Mouse (Mus musculus) liver, embryonic 11.5 days (tissue): ENCODE results near the gene Adig. TPM values are rescaled to one million over a fixed set of nuclear protein-coding genes. Genes with fewer than 3 reads are reported as not detected.

Experiments
- ATAC-seq: fragments of 200-750 bp; cut with Nextera tagmentation; replicated peaks from 2 replicates; pipeline ENCODE4 v1.8.0; 2017; ENCODE audit warnings: moderate number of reproducible peaks, mild to moderate bottlenecking, moderate TSS enrichment, moderate library complexity; ENCODE audit not compliant: low FRiP score
- DNase-seq: peaks from one replicate; pipeline ENCODE4 v3.0.0-alpha.2; 2017; ENCODE audit warnings: low spot score
- H3K27ac ChIP-seq: fragments of 300-500 bp; sonication (generic); 2 replicates; pipeline ENCODE4 v1.5.1; 2014; ENCODE audit warnings: mild to moderate bottlenecking, low read depth, low read length, control low read depth
- H3K27me3 ChIP-seq: fragments of 300-500 bp; sonication (generic); replicated peaks from 2 replicates; pipeline ENCODE4 v1.6.1; 2014; ENCODE audit warnings: low read length, mixed read lengths; ENCODE audit not compliant: control insufficient read depth, insufficient read depth
- H3K36me3 ChIP-seq: fragments of 300-500 bp; sonication (generic); 2 replicates; pipeline ENCODE4 v1.6.1; 2014; ENCODE audit warnings: mild to moderate bottlenecking, low read length, moderate library complexity, mixed read lengths; ENCODE audit not compliant: control insufficient read depth, insufficient read depth
- H3K4me1 ChIP-seq: fragments of 300-500 bp; sonication (generic); replicated peaks from 2 replicates; pipeline ENCODE4 v1.6.1; 2014; ENCODE audit warnings: low read length, mixed read lengths; ENCODE audit not compliant: control insufficient read depth, insufficient read depth
- H3K4me2 ChIP-seq: fragments of 300-500 bp; sonication (generic); 2 replicates; pipeline ENCODE4 v1.6.1; 2014; ENCODE audit warnings: mild to moderate bottlenecking, control low read depth, moderate library complexity
- H3K4me3 ChIP-seq: fragments of 300-500 bp; sonication (generic); 2 replicates; pipeline ENCODE4 v1.5.1; 2014; ENCODE audit warnings: low read depth, low read length, control low read depth
- H3K9ac ChIP-seq: fragments of 300-500 bp; sonication (generic); 2 replicates; pipeline ENCODE4 v1.6.1; 2014; ENCODE audit warnings: low read depth, low read length, control low read depth
- H3K9me3 ChIP-seq: fragments of 300-500 bp; sonication (generic); 2 replicates; pipeline ENCODE4 v1.6.1; 2016; ENCODE audit warnings: low read length, inconsistent platforms, mixed read lengths; ENCODE audit not compliant: control insufficient read depth
- WGBS: fragments of 180-500 bp; shearing (Covaris S2); extraction: QIAGEN DNeasy Blood & Tissue Kit; methylation state at CpG from one replicate; pipeline ENCODE4 v1.1.7; 2014; 5-methylcytosine and 5-hydroxymethylcytosine counted together
- polyA plus RNA-seq: library from polyadenylated mRNA; unstranded; fragments of >200 nt; fragmentation: Nextera tagmentation; extraction: Ambion mirVana; gene quantifications from 2 replicates; pipeline ENCODE4 v1.2.1, GENCODE M21; 2014

Gene Adig
- polyA plus RNA-seq, 1 experiment from 2014 or later = not detected

GRCm38 (mm10) chr2:158506475-158506874 lies 4.1 kb downstream of the Adig start:
- no peak overlapping the region for H3K9ac ChIP-seq
- H3K4me3 ChIP-seq = no peak overlapping the region
- no peaks in the 10 kb centered on the region for H3K4me1 ChIP-seq
- H3K4me2 ChIP-seq = no peak overlapping the region
- no peak overlapping the region for H3K27ac ChIP-seq
- H3K36me3 ChIP-seq = no peaks in the 10 kb centered on the region
- ATAC-seq = no peak
- WGBS = 70% methylated on average over 5 of the region's 5 CpGs
- H3K27me3 ChIP-seq = no peaks in the 10 kb centered on the region; the same call in 1 of the 2 replicates
- no peaks in the 10 kb centered on the region for H3K9me3 ChIP-seq
- no peak for DNase-seq

DNA sequence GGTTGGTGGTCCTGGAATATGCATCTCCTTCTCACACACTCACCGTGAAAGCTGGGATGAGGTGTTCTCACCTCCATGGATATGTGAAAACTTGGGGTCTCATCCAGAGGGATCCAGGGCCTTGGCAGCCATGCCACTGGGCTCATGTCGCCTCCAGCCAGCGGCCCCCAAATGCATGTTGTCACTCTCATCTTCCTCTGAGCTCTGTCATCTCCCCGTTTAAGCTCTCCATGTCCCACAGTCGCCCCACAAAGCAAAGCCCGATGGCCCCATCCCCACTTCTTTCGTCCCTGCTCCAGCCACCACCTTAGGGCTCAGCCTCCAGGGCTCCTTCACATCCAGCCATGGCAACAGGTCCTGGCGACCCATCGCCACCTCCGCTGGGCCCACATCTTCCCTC lies 4.6 kb downstream of the Adig start:
- Histone ChIP-seq H3K27me3 (no peaks in the 10 kb centered on the region; the same call in 1 of the 2 replicates), H3K9ac (no peak overlapping the region), H3K4me2 (no peak overlapping the region), H3K27ac (no peak overlapping the region), H3K4me1 (no peaks in the 10 kb centered on the region), H3K36me3 (no peaks in the 10 kb centered on the region), H3K9me3 (no peaks in the 10 kb centered on the region), H3K4me3 (no peak overlapping the region)
- 85% methylated on average over 10 of the region's 10 CpGs for WGBS
- ATAC-seq = no peak
- no peak for DNase-seq

DNA sequence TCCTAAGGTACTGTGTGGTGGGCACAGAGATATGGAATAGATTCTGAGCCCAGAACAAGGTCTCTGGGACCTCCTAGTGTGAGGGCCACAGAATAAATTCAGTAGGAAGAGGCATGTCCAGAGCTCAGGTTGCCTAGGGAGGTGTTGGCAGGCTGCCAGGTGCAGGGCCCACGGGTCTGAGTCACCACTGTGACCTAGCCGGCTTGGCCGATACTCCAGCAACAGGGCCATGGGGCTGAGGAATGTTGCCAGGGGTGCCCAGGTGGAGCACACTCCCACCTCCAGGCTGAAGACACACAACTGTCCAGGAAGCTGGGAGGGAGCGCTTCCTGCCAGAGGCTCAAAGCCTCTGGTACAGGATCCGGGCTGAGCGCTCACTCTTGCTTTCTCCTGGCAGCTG lies 8.3 kb downstream of the Adig start:
- WGBS = 85% methylated on average over 6 of the region's 6 CpGs
- ATAC-seq (no peak), DNase-seq (no peak)
- Histone ChIP-seq H3K4me3 (no peak overlapping the region), H3K4me1 (no peaks in the 10 kb centered on the region), H3K36me3 (no peaks in the 10 kb centered on the region), H3K4me2 (no peak overlapping the region), H3K9ac (no peak overlapping the region), H3K9me3 (no peaks in the 10 kb centered on the region), H3K27me3 (no peaks in the 10 kb centered on the region), H3K27ac (no peak overlapping the region)

GRCm38 (mm10) chr2:158512528-158512927 lies 10.1 kb downstream of the Adig start, which contains the start of gene Arhgap40:
Gene Arhgap40 (plus strand): TSS chr2:158512796.
- H3K4me2 ChIP-seq = no peak within 1 kb of the TSS
- no peak within 1 kb of the TSS for H3K9ac ChIP-seq
- ATAC-seq (no peak), DNase-seq (no peak)
- no peaks in the 10 kb centered on the region for H3K36me3 ChIP-seq
- H3K4me3 ChIP-seq = no peak within 1 kb of the TSS
- no peaks in the 10 kb centered on the region for H3K4me1 ChIP-seq
- WGBS = 87% methylated on average over 10 of the region's 10 CpGs
- H3K27ac ChIP-seq = no peak within 1 kb of the TSS
- no peaks in the 10 kb centered on the region for H3K27me3 ChIP-seq
- no peaks in the 10 kb centered on the region for H3K9me3 ChIP-seq

DNA sequence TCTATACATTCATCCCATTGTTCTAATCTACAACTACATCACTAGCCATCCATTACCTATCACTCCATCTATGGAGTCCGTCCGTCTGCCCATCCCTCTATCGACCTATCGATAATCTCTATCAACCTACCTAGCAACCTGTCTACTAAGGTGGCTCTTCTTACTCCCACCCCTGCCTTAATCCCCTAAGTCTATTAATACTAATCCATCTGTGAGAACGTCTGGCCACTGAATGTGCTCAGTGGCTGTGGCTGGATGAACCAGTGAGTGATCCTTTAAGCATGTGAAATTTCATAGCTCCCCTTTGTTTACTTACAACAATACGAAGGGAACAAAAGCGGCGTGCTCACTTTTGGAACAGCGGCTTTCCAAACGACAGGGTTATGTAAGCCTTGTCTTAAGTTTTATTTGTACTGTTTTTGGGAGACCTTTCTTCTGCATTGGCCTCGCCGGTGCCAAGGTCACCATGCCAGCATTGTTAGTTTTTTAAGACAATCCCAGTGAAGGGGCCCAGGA lies 11.5 kb downstream of the Adig start:
- ATAC-seq (no peak), DNase-seq (no peak)
- Histone ChIP-seq H3K4me2 (no peak overlapping the region), H3K36me3 (no peaks in the 10 kb centered on the region), H3K27ac (no peak overlapping the region), H3K9me3 (no peaks in the 10 kb centered on the region), H3K4me3 (no peak overlapping the region), H3K27me3 (no peaks in the 10 kb centered on the region), H3K4me1 (no peaks in the 10 kb centered on the region), H3K9ac (no peak overlapping the region)
- WGBS = 82% methylated on average over 12 of the region's 12 CpGs

DNA sequence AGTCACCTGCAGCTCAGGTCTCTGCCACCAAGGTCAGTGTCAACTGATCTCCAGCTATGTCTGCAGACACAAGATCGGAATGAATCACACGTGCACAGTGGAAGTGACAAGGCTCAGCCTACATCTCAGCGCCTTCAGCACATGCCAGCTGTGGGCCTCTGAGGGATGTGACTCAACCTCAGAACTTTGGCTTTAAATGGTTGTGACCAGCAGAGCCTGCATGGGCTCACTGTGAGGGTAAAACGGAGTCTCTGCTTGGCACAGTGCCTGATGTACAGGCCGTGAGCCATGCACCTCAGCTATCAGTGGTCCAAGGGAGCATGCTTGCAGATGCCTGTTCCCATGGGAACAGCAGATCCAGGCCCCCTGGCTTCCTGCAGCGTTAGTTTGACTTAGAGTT lies 16.2 kb downstream of the Adig start:
- H3K27ac ChIP-seq = no peak overlapping the region
- no peaks in the 10 kb centered on the region for H3K4me1 ChIP-seq
- H3K4me2 ChIP-seq = no peak overlapping the region
- no peak overlapping the region for H3K9ac ChIP-seq
- DNase-seq (no peak), ATAC-seq (no peak)
- H3K9me3 ChIP-seq = no peaks in the 10 kb centered on the region
- WGBS = 71% methylated on average over 6 of the region's 6 CpGs
- no peaks in the 10 kb centered on the region for H3K27me3 ChIP-seq
- H3K36me3 ChIP-seq = no peaks in the 10 kb centered on the region
- no peak overlapping the region for H3K4me3 ChIP-seq

GRCm38 (mm10) chr2:158519071-158519470 lies 16.7 kb downstream of the Adig start:
- H3K4me2 ChIP-seq = no peak overlapping the region
- H3K9ac ChIP-seq = no peak overlapping the region
- no peaks in the 10 kb centered on the region for H3K4me1 ChIP-seq
- no peak for DNase-seq
- H3K9me3 ChIP-seq = no peaks in the 10 kb centered on the region
- H3K36me3 ChIP-seq = no peaks in the 10 kb centered on the region
- no peak overlapping the region for H3K27ac ChIP-seq
- WGBS = 66% methylated on average over 11 of the region's 11 CpGs
- ATAC-seq = no peak
- no peak overlapping the region for H3K4me3 ChIP-seq
- no peaks in the 10 kb centered on the region for H3K27me3 ChIP-seq

- Histone ChIP-seq H3K36me3 (no peaks in the 10 kb centered on the region), H3K4me1 (no peaks in the 10 kb centered on the region), H3K4me2 (no peak overlapping the region), H3K9me3 (no peaks in the 10 kb centered on the region), H3K9ac (no peak overlapping the region), H3K27ac (no peak overlapping the region), H3K27me3 (no peaks in the 10 kb centered on the region), H3K4me3 (no peak overlapping the region)
- DNase-seq = no peak
- 70% methylated on average over 6 of the region's 6 CpGs for WGBS
- no peak for ATAC-seq
Observed at GRCm38 (mm10) chr2:158519800-158520199, 17.4 kb downstream of the Adig start.

GRCm38 (mm10) chr2:158523060-158523459 lies 20.6 kb downstream of the Adig start:
- Histone ChIP-seq H3K27me3 (no peaks in the 10 kb centered on the region), H3K9me3 (no peaks in the 10 kb centered on the region), H3K9ac (no peak overlapping the region), H3K4me3 (no peak overlapping the region), H3K4me2 (no peak overlapping the region), H3K27ac (no peak overlapping the region), H3K4me1 (no peaks in the 10 kb centered on the region), H3K36me3 (no peaks in the 10 kb centered on the region)
- 70% methylated on average over 8 of the region's 8 CpGs for whole genome bisulfite sequencing
- no peak for DNase-seq
- ATAC-seq = no peak
